Comparison of ENCODE assay signal across 16 mouse cellular contexts in genomic region chr15:97422212-97422944, GRCm38 (mm10).
DNase-seq lines count a peak whose midpoint lies in the region; ATAC-seq lines count a peak whose summit lies in the region.
"Had no signal": no experiment of that assay in that cellular context is flagged by ENCODE, and none has a peak within 500 bp of the region (broad histone marks: within the 10 kb centered on the region; RNA-seq: fewer than 3 reads in every experiment).

No protein-coding gene starts in this region.

- DNase-seq in frontal cortex, postnatal 25 days (ENCODE audit: low spot score in 2 of 2) = no peak
- DNase-seq in 416B (ENCODE audit: low read depth) = peak; percentile 73
- peak; percentile 46 for DNase-seq in brain, adult 2 months (ENCODE audit: low read depth, low spot score)
- DNase-seq in gastrocnemius, adult 8-10 months (ENCODE audit: low spot score in 2 of 2) = no peak
- DNase-seq in left cerebral cortex, postnatal 36 days (ENCODE audit: low spot score in 2 of 2) = no peak
- no peak for DNase-seq in frontal cortex, adult 2 months (ENCODE audit: extremely low spot score in 1 of 2, low spot score in 1 of 2)
- DNase-seq: adrenal gland, postnatal 10 days; cerebellum, adult 18-20 months; cerebellum, postnatal 25 days; heart, postnatal 14 days; kidney, postnatal 4 days; layer of hippocampus, adult 9-11 months; lung, postnatal 10 days had no signal

- ATAC-seq in frontal cortex, adult (ENCODE audit: low TSS enrichment) = peak; percentile 50; the same call in 1 of the 2 replicates
- peak; percentile 93 for ATAC-seq in megakaryocyte, adult 5-6 weeks (ENCODE audit: poor library complexity, severe bottlenecking)
- ATAC-seq: intestine, embryonic 15.5 days had no signal

- intact Hi-C loops in left cerebral cortex, postnatal 36 days (cut with DNase I) = no loop called here

Comparison
In these comparisons a context has a peak if more than half of its experiments do, and no peak if none do; other contexts are left out.
1. DNase-seq: peak in 416B (single experiment) and brain, adult 2 months (single experiment); none in frontal cortex, postnatal 25 days (0 of 2), gastrocnemius, adult 8-10 months (0 of 2), left cerebral cortex, postnatal 36 days (0 of 2) and frontal cortex, adult 2 months (0 of 2).